Mouse (Mus musculus): Measurements from ENCODE around the gene Kcnip1. TPM values are rescaled to one million over a fixed set of nuclear protein-coding genes. Genes with fewer than 3 reads are reported as not detected.

Gene Kcnip1
- polyA plus RNA-seq, 1 experiment: 0.12 TPM

GRCm38 (mm10) chr11:34029658-34030057 lies 36.7 kb upstream of the Kcnip1 start:
- no peak for DNase-seq
- Histone ChIP-seq H3K27ac (ENCODE audit: control insufficient read depth, insufficient read depth, low read length) (no peak overlapping the region), H3K4me1 (replicated peaks; ENCODE audit: control insufficient read depth, insufficient read depth, low read length) (peaks cover 30% of the 10 kb centered on the region), H3K27me3 (ENCODE audit: control insufficient read depth, insufficient read depth, low read length) (no peaks in the 10 kb centered on the region), H3K36me3 (ENCODE audit: control insufficient read depth, insufficient read depth, low read length) (no peaks in the 10 kb centered on the region), H3K4me3 (ENCODE audit: control insufficient read depth, insufficient read depth, low read length) (no peak overlapping the region)
- TF ChIP-seq CTCF (IDR thresholded peaks at IDR 0.05; ENCODE audit: borderline replicate concordance, control insufficient read depth, extremely low read depth, insufficient read depth, low read length, poor library complexity): no peak
- TF ChIP-seq POLR2A (IDR thresholded peaks at IDR 0.05; ENCODE audit: control insufficient read depth, extremely low read depth, insufficient read depth, low read length, poor library complexity): no peak
- WGBS: 93% methylated on average over 5 of the region's 5 CpGs

DNA sequence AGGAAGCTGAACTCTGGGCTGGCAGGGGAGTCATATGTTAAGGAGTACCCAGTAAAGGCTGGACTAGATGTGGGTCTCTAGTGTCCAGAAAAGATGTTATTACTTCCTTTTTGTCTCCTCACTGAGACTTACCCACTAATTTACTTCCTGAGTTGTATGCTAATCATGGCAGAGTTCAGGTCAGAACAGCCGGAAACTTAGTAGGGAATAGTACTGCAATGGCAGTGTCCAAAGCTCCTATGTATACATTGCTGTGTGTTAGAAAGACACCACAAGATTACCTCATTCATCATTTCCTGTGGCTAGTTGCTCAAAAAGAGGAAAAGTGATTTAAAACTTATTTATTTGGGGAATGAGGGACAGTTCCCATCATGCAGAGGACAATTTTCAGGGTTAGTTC lies 32.1 kb upstream of the Kcnip1 start:
- Histone ChIP-seq H3K4me1 (replicated peaks; ENCODE audit: control insufficient read depth, insufficient read depth, low read length) (no peaks in the 10 kb centered on the region), H3K27ac (ENCODE audit: control insufficient read depth, insufficient read depth, low read length) (no peak overlapping the region), H3K36me3 (ENCODE audit: control insufficient read depth, insufficient read depth, low read length) (no peaks in the 10 kb centered on the region), H3K27me3 (ENCODE audit: control insufficient read depth, insufficient read depth, low read length) (no peaks in the 10 kb centered on the region), H3K4me3 (ENCODE audit: control insufficient read depth, insufficient read depth, low read length) (no peak overlapping the region)
- WGBS: 100% methylated on average over 1 of the region's 1 CpGs
- TF ChIP-seq POLR2A (IDR thresholded peaks at IDR 0.05; ENCODE audit: control insufficient read depth, extremely low read depth, insufficient read depth, low read length, poor library complexity) (no peak), CTCF (IDR thresholded peaks at IDR 0.05; ENCODE audit: borderline replicate concordance, control insufficient read depth, extremely low read depth, insufficient read depth, low read length, poor library complexity) (no peak)
- DNase-seq: no peak

GRCm38 (mm10) chr11:34012007-34012652 lies 19.2 kb upstream of the Kcnip1 start:
- DNase-seq: no peak
- peak overlapping the region; percentile 29; the same call in 1 of the 2 replicates for H3K27ac ChIP-seq (ENCODE audit: control insufficient read depth, insufficient read depth, low read length)
- TF ChIP-seq CTCF (IDR thresholded peaks at IDR 0.05; ENCODE audit: borderline replicate concordance, control insufficient read depth, extremely low read depth, insufficient read depth, low read length, poor library complexity) (no peak), POLR2A (IDR thresholded peaks at IDR 0.05; ENCODE audit: control insufficient read depth, extremely low read depth, insufficient read depth, low read length, poor library complexity) (no peak)
- WGBS: 70% methylated on average over 6 of the region's 6 CpGs
- no peaks in the 10 kb centered on the region for H3K36me3 ChIP-seq (ENCODE audit: control insufficient read depth, insufficient read depth, low read length)
- no peak overlapping the region for H3K4me3 ChIP-seq (ENCODE audit: control insufficient read depth, insufficient read depth, low read length)
- H3K4me1 ChIP-seq (replicated peaks; ENCODE audit: control insufficient read depth, insufficient read depth, low read length): peaks cover 29% of the 10 kb centered on the region
- no peaks in the 10 kb centered on the region for H3K27me3 ChIP-seq (ENCODE audit: control insufficient read depth, insufficient read depth, low read length)

DNA sequence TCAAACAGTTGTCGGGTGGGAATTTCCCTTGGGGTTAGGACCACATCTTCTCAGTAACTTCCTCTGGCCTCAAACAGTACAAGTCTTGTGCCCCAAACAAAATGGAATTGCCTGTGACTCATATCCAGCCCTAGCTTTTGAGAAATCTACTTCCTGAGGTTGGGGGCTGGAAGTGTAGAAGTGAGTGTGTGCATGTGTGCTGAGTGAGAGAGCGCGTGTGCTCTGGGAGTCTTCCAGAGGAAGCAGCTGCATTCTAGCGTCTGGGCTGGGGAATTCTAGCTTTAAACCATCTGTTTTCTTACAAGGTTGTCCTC lies 17.9 kb upstream of the Kcnip1 start:
- H3K27me3 ChIP-seq (ENCODE audit: control insufficient read depth, insufficient read depth, low read length): no peaks in the 10 kb centered on the region
- H3K4me1 ChIP-seq (replicated peaks; ENCODE audit: control insufficient read depth, insufficient read depth, low read length): peaks cover 33% of the 10 kb centered on the region
- H3K27ac ChIP-seq (ENCODE audit: control insufficient read depth, insufficient read depth, low read length): peak overlapping the region; percentile 81
- peak; percentile 35 for DNase-seq
- H3K4me3 ChIP-seq (ENCODE audit: control insufficient read depth, insufficient read depth, low read length): no peak overlapping the region
- TF ChIP-seq POLR2A (IDR thresholded peaks at IDR 0.05; ENCODE audit: control insufficient read depth, extremely low read depth, insufficient read depth, low read length, poor library complexity) (no peak), CTCF (IDR thresholded peaks at IDR 0.05; ENCODE audit: borderline replicate concordance, control insufficient read depth, extremely low read depth, insufficient read depth, low read length, poor library complexity) (no peak)
- WGBS: 12% methylated on average over 4 of the region's 4 CpGs
- no peaks in the 10 kb centered on the region for H3K36me3 ChIP-seq (ENCODE audit: control insufficient read depth, insufficient read depth, low read length)

DNA sequence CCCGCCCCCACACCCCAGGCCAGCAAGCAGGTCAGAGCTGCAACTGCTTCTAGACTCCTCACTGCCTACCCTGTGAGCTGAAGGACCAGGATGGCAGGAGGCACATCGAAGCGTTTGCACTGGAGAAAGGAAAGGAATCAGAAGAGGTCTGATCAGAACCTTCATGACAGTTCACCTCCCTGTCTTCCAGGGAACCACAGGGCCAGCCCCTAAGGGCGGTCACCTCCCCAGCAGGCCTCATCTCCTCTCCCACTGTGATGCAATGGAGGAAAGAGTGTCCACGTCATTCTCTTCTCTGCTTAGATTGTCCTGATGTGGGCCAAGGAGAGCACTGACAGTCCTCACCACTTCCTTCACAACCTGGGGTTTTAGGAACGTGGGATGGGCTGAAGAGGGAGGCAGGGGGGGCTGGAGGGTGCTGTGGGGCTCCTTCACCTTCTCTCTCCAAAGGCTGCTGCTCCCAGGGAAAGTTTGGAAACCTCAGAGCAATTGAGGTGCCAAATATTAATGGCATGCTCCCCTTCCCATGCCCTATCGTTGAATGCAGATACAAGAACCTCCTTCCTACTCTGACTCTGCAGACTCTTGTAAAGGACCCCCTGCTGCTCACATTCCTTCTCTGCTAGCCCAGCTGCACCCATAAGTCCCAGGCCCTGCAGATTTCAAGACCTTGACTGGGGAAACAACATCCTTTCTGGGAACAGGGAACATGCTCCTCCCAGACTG lies 17.3 kb upstream of the Kcnip1 start:
- Histone ChIP-seq H3K27ac (ENCODE audit: control insufficient read depth, insufficient read depth, low read length) (peak overlapping the region; percentile 81), H3K4me3 (ENCODE audit: control insufficient read depth, insufficient read depth, low read length) (no peak overlapping the region)
- no peak for TF ChIP-seq POLR2A (IDR thresholded peaks at IDR 0.05; ENCODE audit: control insufficient read depth, extremely low read depth, insufficient read depth, low read length, poor library complexity)
- TF ChIP-seq CTCF (IDR thresholded peaks at IDR 0.05; ENCODE audit: borderline replicate concordance, control insufficient read depth, extremely low read depth, insufficient read depth, low read length, poor library complexity): no peak

DNA sequence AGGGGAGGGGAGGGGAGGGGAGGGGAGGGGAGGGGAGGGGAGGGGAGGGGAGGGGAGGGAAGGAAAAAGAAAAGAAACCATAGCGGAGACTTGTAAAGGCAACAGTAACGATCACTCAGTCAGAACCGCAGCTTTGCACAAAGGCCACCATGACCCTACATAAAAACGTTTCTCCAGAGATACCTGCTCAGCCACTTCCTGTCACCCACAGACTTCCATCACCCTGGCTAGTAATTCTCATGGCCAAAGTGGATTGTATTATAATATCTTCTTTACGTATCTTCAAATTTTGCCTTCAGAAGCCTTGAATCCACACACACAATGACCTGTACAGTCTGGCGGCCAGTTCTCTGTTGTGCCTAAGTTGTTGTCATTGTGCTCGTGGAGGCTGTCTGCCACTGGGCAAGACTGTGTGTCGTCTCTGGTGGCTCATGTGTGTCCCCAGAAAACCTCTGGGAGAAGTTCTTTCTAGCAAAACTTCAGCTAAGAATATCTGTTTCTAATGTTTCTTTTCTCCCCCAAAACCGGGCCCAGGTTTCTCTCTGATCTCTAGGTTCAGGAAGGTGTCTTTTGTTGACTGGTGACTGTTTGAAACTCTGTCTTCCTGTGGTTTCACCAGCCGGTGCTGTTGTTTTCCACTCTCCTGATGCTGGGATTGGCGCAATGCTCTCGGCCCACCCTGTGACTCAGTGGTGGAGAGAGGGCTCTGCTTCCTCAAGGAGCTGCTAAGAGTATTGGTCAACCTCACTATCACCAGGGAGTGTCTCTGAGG lies 16.6 kb upstream of the Kcnip1 start:
- DNase-seq: peak; percentile 43

More for the DNA sequence above, 17.3 kb upstream of the Kcnip1 start:
- H3K4me1 ChIP-seq (replicated peaks; ENCODE audit: control insufficient read depth, insufficient read depth, low read length): peaks cover 34% of the 10 kb centered on the region
- DNase-seq: peak; percentile 26
- no peaks in the 10 kb centered on the region for H3K36me3 ChIP-seq (ENCODE audit: control insufficient read depth, insufficient read depth, low read length)
- WGBS: 20% methylated on average over 7 of the region's 7 CpGs
- no peaks in the 10 kb centered on the region for H3K27me3 ChIP-seq (ENCODE audit: control insufficient read depth, insufficient read depth, low read length)

More for the DNA sequence above, 16.6 kb upstream of the Kcnip1 start:
- peak overlapping the region; percentile 81 for H3K27ac ChIP-seq (ENCODE audit: control insufficient read depth, insufficient read depth, low read length)
- H3K36me3 ChIP-seq (ENCODE audit: control insufficient read depth, insufficient read depth, low read length): no peaks in the 10 kb centered on the region
- H3K4me1 ChIP-seq (replicated peaks; ENCODE audit: control insufficient read depth, insufficient read depth, low read length): peaks cover 34% of the 10 kb centered on the region
- H3K27me3 ChIP-seq (ENCODE audit: control insufficient read depth, insufficient read depth, low read length): no peaks in the 10 kb centered on the region
- 12% methylated on average over 12 of the region's 12 CpGs for WGBS
- TF ChIP-seq POLR2A (IDR thresholded peaks at IDR 0.05; ENCODE audit: control insufficient read depth, extremely low read depth, insufficient read depth, low read length, poor library complexity): no peak
- TF ChIP-seq CTCF (IDR thresholded peaks at IDR 0.05; ENCODE audit: borderline replicate concordance, control insufficient read depth, extremely low read depth, insufficient read depth, low read length, poor library complexity): no peak
- no peak overlapping the region; the same call in 1 of the 2 replicates for H3K4me3 ChIP-seq (ENCODE audit: control insufficient read depth, insufficient read depth, low read length)
